Mouse (Mus musculus) spleen, postnatal 14 days (tissue): ENCODE measurements around the gene Mylpf.

Experiments used
- DNase-seq, 2 experiments: peaks; one replicate each; pipeline ENCODE4 v3.0.0; 2021 to 2022; ENCODE audit warnings: low spot score in 2 of 2

The Mylpf gene

GRCm38 (mm10) chr7:127259186-127259905, 50.7 kb downstream of the Mylpf start:
- DNase-seq: no peak

- DNase-seq: peak; percentile 88 to 92
These were observed 51.8 kb downstream of the Mylpf start, which contains the start of gene Dctpp1 for GRCm38 (mm10) chr7:127260309-127261111. Gene Dctpp1 (minus strand): TSS chr7:127260709.

GRCm38 (mm10) chr7:127262218-127262961, 53.7 kb downstream of the Mylpf start:
- DNase-seq: no peak

GRCm38 (mm10) chr7:127263526-127263925, 54.8 kb downstream of the Mylpf start:
- no peak for DNase-seq
